Mouse (Mus musculus) stomach, postnatal 0 days (tissue): ENCODE measurements around the gene Dennd4b.

Source experiments
- CTCF ChIP-seq: IDR thresholded peaks from 2 replicates; pipeline ENCODE4 v1.5.1; 2016; ENCODE audit warnings: antibody characterized with exemption, low read depth, mild to moderate bottlenecking, moderate library complexity
- EP300 ChIP-seq: optimal IDR thresholded peaks from 2 replicates; pipeline ENCODE3; 2016; ENCODE audit warnings: antibody characterized with exemption

GRCm38 (mm10) chr3:90242984-90243775, 21.8 kb upstream of the Dennd4b start, which contains the start of gene Creb3l4:
- TF ChIP-seq CTCF (no peak), EP300 (no peak)
